Mouse (Mus musculus): Measurements from ENCODE around the gene Prcd.

DNA sequence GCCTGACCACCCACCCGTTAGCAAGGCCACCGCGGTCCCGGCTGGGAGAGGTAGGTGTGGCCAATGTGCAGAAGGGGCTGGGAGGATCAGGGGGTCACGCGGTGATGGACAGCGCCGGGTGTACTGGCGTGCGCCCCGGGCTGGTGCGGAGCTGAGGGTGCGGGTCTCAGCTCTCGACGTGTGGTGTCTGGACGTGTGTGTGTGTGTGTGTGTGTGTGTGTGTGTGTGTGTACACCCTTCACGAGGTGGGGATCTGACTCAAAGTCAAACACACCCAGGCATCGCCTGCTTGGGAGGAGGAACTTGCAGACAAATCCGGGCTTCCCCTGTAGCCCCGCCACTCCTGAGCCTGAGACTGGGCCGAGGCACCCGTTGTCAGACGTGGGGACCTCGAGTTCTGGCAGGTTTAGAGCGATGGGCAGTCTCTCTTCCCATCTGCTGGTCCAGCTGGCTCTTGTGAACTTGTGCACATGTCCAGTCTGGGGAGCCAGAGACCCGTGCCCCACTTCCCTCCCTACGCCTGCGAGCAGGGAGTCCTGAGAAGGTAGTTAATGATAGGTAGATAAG is 1.0 kb downstream of the Prcd start, which contains the start of gene Cygb:
- TF ChIP-seq CTCF (IDR thresholded peaks at IDR 0.05; ENCODE audit: low read depth) (no peak), EP300 (IDR thresholded peaks at IDR 0.05; ENCODE audit: low read depth) (no peak)
